Mouse (Mus musculus): ENCODE data around the gene Loxl4. TPM values are rescaled to one million over a fixed set of nuclear protein-coding genes. Genes with fewer than 3 reads are reported as not detected.

The Loxl4 gene
- polyA plus RNA-seq, 1 experiment from 2014 or later: 0.64 TPM

GRCm38 (mm10) chr19:42601445-42601844 is 11.2 kb downstream of the Loxl4 start:
- Histone ChIP-seq H3K36me3 (ENCODE audit: insufficient read depth, low read length) (no peaks in the 10 kb centered on the region), H3K27me3 (replicated peaks; ENCODE audit: insufficient read depth, low read length) (no peaks in the 10 kb centered on the region), H3K27ac (ENCODE audit: low read length) (no peak overlapping the region), H3K9ac (replicated peaks; ENCODE audit: low read depth) (no peak overlapping the region), H3K4me3 (ENCODE audit: low read depth, low read length) (no peak overlapping the region), H3K4me2 (replicated peaks; ENCODE audit: low read depth, low read length) (no peak overlapping the region), H3K9me3 (ENCODE audit: low read length) (no peaks in the 10 kb centered on the region), H3K4me1 (ENCODE audit: insufficient read depth, low read depth, low read length) (0 out of 2 replicates have a peak, but pooled peaks cover 4% of the 10 kb centered on the region)
- TF ChIP-seq CTCF (IDR thresholded peaks at IDR 0.05): no peak
- no peak for TF ChIP-seq EP300 (IDR thresholded peaks at IDR 0.05)
- DNase-seq (ENCODE audit: low spot score): no peak
- WGBS: 74% methylated on average over 2 of the region's 2 CpGs
- peak; percentile 58 for ATAC-seq

DNA sequence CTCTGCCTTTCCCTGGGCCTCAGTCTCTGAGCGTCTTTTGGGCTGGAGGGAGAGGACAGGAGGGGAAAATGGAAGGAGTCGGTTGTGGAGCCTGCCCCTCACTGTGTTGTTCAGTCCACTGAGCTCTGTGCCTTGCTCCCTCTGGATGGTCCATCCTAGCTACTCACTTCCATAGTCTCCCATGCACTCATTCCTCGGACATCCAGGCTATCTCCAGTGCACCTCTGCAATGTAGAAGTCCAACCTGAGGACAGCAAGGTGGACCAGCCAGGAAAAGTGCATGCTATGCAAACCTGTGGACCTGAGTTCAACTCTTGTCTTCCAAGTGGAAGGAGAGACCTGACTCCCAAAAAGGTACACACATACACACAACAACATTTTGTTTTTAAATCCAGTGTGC is 12.0 kb downstream of the Loxl4 start:
- no peaks in the 10 kb centered on the region for H3K27me3 ChIP-seq (replicated peaks; ENCODE audit: insufficient read depth, low read length)
- H3K9ac ChIP-seq (replicated peaks; ENCODE audit: low read depth): no peak overlapping the region
- H3K36me3 ChIP-seq (ENCODE audit: insufficient read depth, low read length): no peaks in the 10 kb centered on the region
- H3K4me3 ChIP-seq (ENCODE audit: low read depth, low read length): no peak overlapping the region
- WGBS: 34% methylated on average over 3 of the region's 3 CpGs
- H3K27ac ChIP-seq (ENCODE audit: low read length): no peak overlapping the region
- DNase-seq (ENCODE audit: low spot score) (no peak), ATAC-seq (no peak)
- no peak overlapping the region for H3K4me2 ChIP-seq (replicated peaks; ENCODE audit: low read depth, low read length)
- 0 out of 2 replicates have a peak, but pooled peaks cover 4% of the 10 kb centered on the region for H3K4me1 ChIP-seq (ENCODE audit: insufficient read depth, low read depth, low read length)
- H3K9me3 ChIP-seq (ENCODE audit: low read length): no peaks in the 10 kb centered on the region
- TF ChIP-seq EP300 (IDR thresholded peaks at IDR 0.05): no peak
- TF ChIP-seq CTCF (IDR thresholded peaks at IDR 0.05): no peak

- DNase-seq (ENCODE audit: low spot score): no peak
- H3K27me3 ChIP-seq (replicated peaks; ENCODE audit: insufficient read depth, low read length): no peaks in the 10 kb centered on the region
- H3K36me3 ChIP-seq (ENCODE audit: insufficient read depth, low read length): no peaks in the 10 kb centered on the region
- 66% methylated on average over 17 of the region's 17 CpGs for WGBS
- 0 out of 2 replicates have a peak, but pooled peaks cover 4% of the 10 kb centered on the region for H3K4me1 ChIP-seq (ENCODE audit: insufficient read depth, low read depth, low read length)
- no peak for ATAC-seq
- TF ChIP-seq CTCF (IDR thresholded peaks at IDR 0.05) (no peak), EP300 (IDR thresholded peaks at IDR 0.05) (no peak)
- H3K9ac ChIP-seq (replicated peaks; ENCODE audit: low read depth): no peak overlapping the region
- no peak overlapping the region for H3K4me3 ChIP-seq (ENCODE audit: low read depth, low read length)
- no peak overlapping the region for H3K4me2 ChIP-seq (replicated peaks; ENCODE audit: low read depth, low read length)
- no peak overlapping the region for H3K27ac ChIP-seq (ENCODE audit: low read length)
- H3K9me3 ChIP-seq (ENCODE audit: low read length): no peaks in the 10 kb centered on the region
These were observed 12.7 kb downstream of the Loxl4 start for GRCm38 (mm10) chr19:42599891-42600290.

DNA sequence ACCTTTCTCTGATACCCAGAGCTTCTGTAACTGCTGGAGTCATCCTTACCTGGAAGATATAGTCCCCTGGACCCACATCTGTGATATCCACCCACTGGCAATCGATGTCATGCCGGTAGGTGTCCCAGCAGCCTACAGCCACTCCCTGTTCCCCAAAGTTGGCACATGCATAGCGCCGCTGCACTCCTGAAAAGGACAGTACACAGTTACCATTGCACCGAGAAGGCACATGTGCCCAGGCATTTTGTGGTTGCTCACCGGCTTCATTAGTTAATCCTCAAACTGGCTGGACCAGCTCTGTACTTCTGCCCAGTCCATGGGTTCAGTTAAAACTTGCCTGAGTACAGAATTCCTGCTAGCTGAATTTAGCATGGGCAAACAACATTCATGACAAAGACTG is 14.7 kb downstream of the Loxl4 start:
- 95% methylated on average over 6 of the region's 6 CpGs for whole genome bisulfite sequencing
- H3K9ac ChIP-seq (replicated peaks; ENCODE audit: low read depth): no peak overlapping the region
- DNase-seq (ENCODE audit: low spot score) (no peak), ATAC-seq (no peak)
- TF ChIP-seq CTCF (IDR thresholded peaks at IDR 0.05) (no peak), EP300 (IDR thresholded peaks at IDR 0.05) (no peak)
- no peak overlapping the region for H3K4me3 ChIP-seq (ENCODE audit: low read depth, low read length)
- H3K27ac ChIP-seq (ENCODE audit: low read length): no peak overlapping the region
- H3K36me3 ChIP-seq (ENCODE audit: insufficient read depth, low read length): no peaks in the 10 kb centered on the region
- H3K4me2 ChIP-seq (replicated peaks; ENCODE audit: low read depth, low read length): no peak overlapping the region
- H3K4me1 ChIP-seq (ENCODE audit: insufficient read depth, low read depth, low read length): 0 out of 2 replicates have a peak, but pooled peaks cover 4% of the 10 kb centered on the region
- H3K9me3 ChIP-seq (ENCODE audit: low read length): no peaks in the 10 kb centered on the region
- no peaks in the 10 kb centered on the region for H3K27me3 ChIP-seq (replicated peaks; ENCODE audit: insufficient read depth, low read length)

GRCm38 (mm10) chr19:42597286-42597685 is 15.3 kb downstream of the Loxl4 start:
- ATAC-seq: no peak
- H3K4me3 ChIP-seq (ENCODE audit: low read depth, low read length): no peak overlapping the region
- WGBS: 95% methylated on average over 12 of the region's 12 CpGs
- TF ChIP-seq EP300 (IDR thresholded peaks at IDR 0.05): no peak
- TF ChIP-seq CTCF (IDR thresholded peaks at IDR 0.05): no peak
- no peak overlapping the region for H3K4me2 ChIP-seq (replicated peaks; ENCODE audit: low read depth, low read length)
- DNase-seq (ENCODE audit: low spot score): no peak
- no peak overlapping the region for H3K9ac ChIP-seq (replicated peaks; ENCODE audit: low read depth)
- H3K27ac ChIP-seq (ENCODE audit: low read length): no peak overlapping the region
- no peaks in the 10 kb centered on the region for H3K27me3 ChIP-seq (replicated peaks; ENCODE audit: insufficient read depth, low read length)
- 0 out of 2 replicates have a peak, but pooled peaks cover 4% of the 10 kb centered on the region for H3K4me1 ChIP-seq (ENCODE audit: insufficient read depth, low read depth, low read length)
- H3K36me3 ChIP-seq (ENCODE audit: insufficient read depth, low read length): no peaks in the 10 kb centered on the region
- no peaks in the 10 kb centered on the region for H3K9me3 ChIP-seq (ENCODE audit: low read length)

DNA sequence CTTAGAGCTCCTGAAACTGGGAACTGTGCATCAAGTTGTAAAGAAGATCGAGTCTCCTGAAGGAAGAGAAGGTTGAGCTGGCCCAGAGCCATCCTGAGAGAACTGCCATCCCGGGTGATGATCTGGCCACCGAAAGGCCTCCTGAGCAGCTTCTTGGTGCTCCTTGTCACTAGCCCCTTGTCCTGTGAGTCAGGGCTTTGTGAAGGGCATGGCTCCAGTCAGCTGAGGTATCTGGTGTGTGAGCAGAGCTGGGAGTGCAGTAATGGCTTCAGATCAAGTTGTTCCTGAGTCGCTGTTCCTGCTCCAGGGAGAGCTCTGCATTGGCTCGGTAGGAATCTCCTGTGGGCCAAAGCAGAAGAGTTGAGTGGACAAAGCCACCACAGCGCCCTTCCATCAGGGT is 17.5 kb downstream of the Loxl4 start:
- no peak for DNase-seq (ENCODE audit: low spot score)
- no peak for TF ChIP-seq CTCF (IDR thresholded peaks at IDR 0.05)
- TF ChIP-seq EP300 (IDR thresholded peaks at IDR 0.05): no peak

DNA sequence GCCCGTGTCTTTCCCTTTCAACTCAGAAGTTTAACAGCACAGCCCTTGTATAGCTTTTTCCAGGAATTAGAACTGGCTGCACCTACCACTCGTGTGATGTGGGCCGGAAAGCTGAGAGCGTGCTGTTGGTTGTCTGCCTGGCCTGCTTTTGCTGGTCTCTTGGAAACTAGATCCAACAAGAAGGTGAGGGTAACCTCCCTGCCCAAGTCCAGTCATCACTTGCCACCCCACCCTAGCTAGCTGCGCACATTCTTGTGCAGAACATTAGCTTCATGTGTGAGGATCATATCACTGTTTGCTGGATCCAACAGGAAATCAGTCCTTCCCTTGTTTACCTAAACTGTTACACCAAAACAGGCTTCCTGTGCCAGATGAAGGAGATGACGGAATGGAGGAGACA is 19.2 kb downstream of the Loxl4 start:
- 65% methylated on average over 6 of the region's 6 CpGs for WGBS

More for the DNA sequence above, 17.5 kb downstream of the Loxl4 start:
- Histone ChIP-seq H3K4me1 (ENCODE audit: insufficient read depth, low read depth, low read length) (0 out of 2 replicates have a peak, but pooled peaks cover 4% of the 10 kb centered on the region), H3K27me3 (replicated peaks; ENCODE audit: insufficient read depth, low read length) (no peaks in the 10 kb centered on the region), H3K9me3 (ENCODE audit: low read length) (no peaks in the 10 kb centered on the region), H3K9ac (replicated peaks; ENCODE audit: low read depth) (no peak overlapping the region), H3K36me3 (ENCODE audit: insufficient read depth, low read length) (no peaks in the 10 kb centered on the region; the same call in 1 of the 2 replicates), H3K4me2 (replicated peaks; ENCODE audit: low read depth, low read length) (no peak overlapping the region), H3K27ac (ENCODE audit: low read length) (no peak overlapping the region), H3K4me3 (ENCODE audit: low read depth, low read length) (no peak overlapping the region)
- 85% methylated on average over 6 of the region's 6 CpGs for WGBS
- no peak for ATAC-seq

More for the DNA sequence above, 19.2 kb downstream of the Loxl4 start:
- H3K4me1 ChIP-seq (ENCODE audit: insufficient read depth, low read depth, low read length): no peaks in the 10 kb centered on the region
- DNase-seq (ENCODE audit: low spot score) (peak; percentile 29), ATAC-seq (peak; percentile 38; the same call in 1 of the 2 replicates)
- TF ChIP-seq CTCF (IDR thresholded peaks at IDR 0.05): no peak
- 0 out of 2 replicates have a peak, but pooled peaks have one; percentile 30 for TF ChIP-seq EP300 (IDR thresholded peaks at IDR 0.05)
- H3K36me3 ChIP-seq (ENCODE audit: insufficient read depth, low read length): no peaks in the 10 kb centered on the region; the same call in 1 of the 2 replicates
- no peak overlapping the region for H3K27ac ChIP-seq (ENCODE audit: low read length)
- H3K27me3 ChIP-seq (replicated peaks; ENCODE audit: insufficient read depth, low read length): no peaks in the 10 kb centered on the region
- H3K4me3 ChIP-seq (ENCODE audit: low read depth, low read length): no peak overlapping the region
- no peak overlapping the region for H3K9ac ChIP-seq (replicated peaks; ENCODE audit: low read depth)
- no peaks in the 10 kb centered on the region for H3K9me3 ChIP-seq (ENCODE audit: low read length)
- no peak overlapping the region for H3K4me2 ChIP-seq (replicated peaks; ENCODE audit: low read depth, low read length)

All from lung, postnatal 0 days (tissue).